Mouse (Mus musculus) liver, embryonic 16.5 days (tissue): ENCODE data around the gene Sapcd1. TPM values are rescaled to one million over a fixed set of nuclear protein-coding genes. Genes with fewer than 3 reads are reported as not detected.

Source experiments
- ATAC-seq: fragments of 200-750 bp; cut with Nextera tagmentation; 2 replicates; pipeline ENCODE4 v1.8.0; 2017; ENCODE audit warnings: low read depth, mild to moderate bottlenecking, moderate number of reproducible peaks, moderate library complexity
- H3K27ac ChIP-seq: fragments of 300-500 bp; sonication (generic); 2 replicates; pipeline ENCODE4 v1.5.1; 2014; ENCODE audit warnings: mild to moderate bottlenecking, low read length
- H3K27me3 ChIP-seq: fragments of 300-500 bp; sonication (generic); 2 replicates; pipeline ENCODE4 v1.6.1; 2014; ENCODE audit warnings: low read depth, low read length, mixed read lengths; ENCODE audit not compliant: control insufficient read depth, insufficient read depth
- H3K36me3 ChIP-seq: fragments of 300-500 bp; sonication (generic); 2 replicates; pipeline ENCODE4 v1.6.1; 2014; ENCODE audit warnings: mild to moderate bottlenecking; ENCODE audit not compliant: control insufficient read depth, insufficient read depth
- H3K4me1 ChIP-seq: fragments of 300-500 bp; sonication (generic); 2 replicates; pipeline ENCODE4 v1.6.1; 2014; ENCODE audit warnings: low read depth, low read length, mixed read lengths; ENCODE audit not compliant: control insufficient read depth
- H3K4me2 ChIP-seq: fragments of 300-500 bp; sonication (generic); 2 replicates; pipeline ENCODE4 v1.6.1; 2014; ENCODE audit warnings: low read depth, low read length, mixed read lengths
- H3K4me3 ChIP-seq: fragments of 300-500 bp; sonication (generic); 2 replicates; pipeline ENCODE4 v1.5.1; 2014; ENCODE audit warnings: low read depth, mild to moderate bottlenecking, low read length
- H3K9ac ChIP-seq: fragments of 300-500 bp; sonication (generic); 2 replicates; pipeline ENCODE4 v1.6.1; 2014; ENCODE audit warnings: low read depth, low read length
- H3K9me3 ChIP-seq: fragments of 300-500 bp; sonication (generic); replicated peaks from 2 replicates; pipeline ENCODE4 v1.6.1; 2016; ENCODE audit warnings: low read length; ENCODE audit not compliant: control insufficient read depth
- WGBS: fragments of 180-500 bp; shearing (Covaris S2); extraction: QIAGEN DNeasy Blood & Tissue Kit; methylation state at CpG from one replicate; pipeline ENCODE4 v1.1.7; 2014; ENCODE audit not compliant: insufficient replicate concordance; 5-methylcytosine and 5-hydroxymethylcytosine counted together
- polyA plus RNA-seq: library from polyadenylated mRNA; unstranded; fragments of >200 nt; fragmentation: Nextera tagmentation; extraction: Ambion mirVana; gene quantifications from 2 replicates; pipeline ENCODE4 v1.2.1, GENCODE M21; 2015

The Sapcd1 gene
- polyA plus RNA-seq, 1 experiment from 2014 or later: 2.6 TPM

- Histone ChIP-seq H3K27ac (no peak overlapping the region), H3K4me2 (no peak overlapping the region), H3K9ac (no peak overlapping the region), H3K9me3 (no peaks in the 10 kb centered on the region), H3K27me3 (no peaks in the 10 kb centered on the region), H3K4me1 (peaks cover 36% of the 10 kb centered on the region), H3K36me3 (no peaks in the 10 kb centered on the region), H3K4me3 (no peak overlapping the region)
- no peak for ATAC-seq
- 47% methylated on average over 13 of the region's 13 CpGs for WGBS
Measured at GRCm38 (mm10) chr17:35024261-35024660, 3.6 kb downstream of the Sapcd1 start.

DNA sequence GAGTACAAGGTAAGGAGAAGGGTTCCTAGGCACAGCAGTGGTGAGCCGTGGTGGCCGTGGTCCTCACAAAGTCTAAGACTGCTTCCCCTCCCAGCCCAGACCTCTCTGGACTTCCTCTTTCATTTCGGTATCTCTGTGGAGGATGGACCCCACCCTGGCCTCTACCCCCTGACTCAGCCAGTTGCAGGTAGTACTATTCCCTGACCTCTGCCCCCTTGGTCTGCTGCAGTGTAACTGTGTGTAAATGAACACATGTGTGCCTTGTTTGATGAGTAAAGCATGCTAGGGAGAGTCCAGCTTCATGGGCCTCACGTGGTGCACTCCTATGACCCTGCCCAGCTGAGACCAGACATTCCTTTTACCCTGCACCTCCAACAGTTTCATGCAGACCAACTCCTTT is 4.1 kb downstream of the Sapcd1 start:
- Histone ChIP-seq H3K27me3 (no peaks in the 10 kb centered on the region), H3K4me3 (no peak overlapping the region), H3K4me2 (no peak overlapping the region), H3K9ac (no peak overlapping the region), H3K4me1 (peaks cover 36% of the 10 kb centered on the region), H3K36me3 (no peaks in the 10 kb centered on the region), H3K9me3 (no peaks in the 10 kb centered on the region), H3K27ac (no peak overlapping the region)
- peak; percentile 38 for ATAC-seq
- 34% methylated on average over 4 of the region's 4 CpGs for WGBS

DNA sequence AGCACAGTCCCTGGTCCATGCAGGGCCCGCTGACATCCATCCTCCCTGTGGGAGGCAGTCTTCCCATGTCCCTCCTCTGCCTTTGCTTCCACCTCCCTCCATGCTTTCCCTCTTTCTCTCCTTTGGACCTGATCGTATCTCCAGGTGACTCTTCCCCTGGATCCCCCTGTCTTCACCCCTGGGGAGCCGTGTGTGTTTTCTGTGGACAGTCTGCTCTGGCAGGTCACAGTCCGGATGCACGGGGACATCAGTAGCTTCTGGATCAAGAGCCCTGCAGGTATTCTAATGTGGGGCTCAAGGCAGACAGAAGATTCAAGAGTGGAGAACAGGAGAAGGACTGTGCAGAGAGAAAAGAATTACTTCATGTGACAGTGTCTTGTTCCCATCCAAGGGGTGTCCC is 4.6 kb downstream of the Sapcd1 start:
- Histone ChIP-seq H3K4me2 (no peak overlapping the region), H3K9me3 (no peaks in the 10 kb centered on the region), H3K4me3 (no peak overlapping the region), H3K27me3 (no peaks in the 10 kb centered on the region), H3K4me1 (peaks cover 36% of the 10 kb centered on the region), H3K36me3 (no peaks in the 10 kb centered on the region), H3K9ac (no peak overlapping the region), H3K27ac (no peak overlapping the region)
- no peak for ATAC-seq
- WGBS: 83% methylated on average over 5 of the region's 5 CpGs

- Histone ChIP-seq H3K9me3 (no peaks in the 10 kb centered on the region), H3K4me1 (peaks cover 36% of the 10 kb centered on the region), H3K27me3 (no peaks in the 10 kb centered on the region), H3K36me3 (no peaks in the 10 kb centered on the region), H3K9ac (no peak overlapping the region), H3K4me2 (no peak overlapping the region), H3K27ac (no peak overlapping the region; the same call in 1 of the 2 replicates), H3K4me3 (no peak overlapping the region)
- WGBS: 78% methylated on average over 8 of the region's 8 CpGs
- no peak for ATAC-seq
Measured at GRCm38 (mm10) chr17:35022541-35023060, 5.2 kb downstream of the Sapcd1 start.

DNA sequence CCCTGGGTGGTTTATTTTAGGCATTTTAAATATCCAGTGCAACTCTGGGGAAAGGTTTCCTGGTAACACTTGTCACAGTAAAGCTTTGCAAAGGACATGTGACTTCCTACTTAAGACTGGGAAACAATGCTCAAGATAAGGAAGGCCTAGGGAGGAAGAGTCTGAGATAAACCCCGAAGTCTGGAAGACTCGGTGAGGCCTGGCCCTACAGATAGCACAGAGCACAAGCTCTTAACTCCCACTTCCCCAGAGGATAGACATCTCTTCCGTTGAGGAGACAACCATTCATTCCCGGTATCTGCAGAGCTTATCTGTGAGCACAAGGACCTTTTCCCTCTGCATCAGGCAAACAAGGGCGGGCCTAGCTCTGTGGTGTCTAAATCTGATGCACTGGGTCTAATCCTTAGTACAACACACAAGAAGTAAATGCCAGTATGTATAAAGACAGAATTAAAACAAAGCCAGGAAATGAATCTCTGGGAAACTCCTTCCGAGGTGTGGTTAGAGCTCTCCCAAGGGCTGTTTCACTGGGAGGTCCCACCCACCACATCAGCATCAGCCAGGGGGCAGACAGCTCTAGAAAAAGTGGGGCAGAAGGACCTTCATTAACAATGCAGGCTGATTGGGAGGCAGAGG is 5.9 kb downstream of the Sapcd1 start:
- no peaks in the 10 kb centered on the region for H3K9me3 ChIP-seq
- no peak overlapping the region for H3K4me3 ChIP-seq
- peak overlapping the region; percentile 39 for H3K27ac ChIP-seq
- no peaks in the 10 kb centered on the region for H3K36me3 ChIP-seq
- H3K27me3 ChIP-seq: no peaks in the 10 kb centered on the region
- H3K4me1 ChIP-seq: peaks cover 31% of the 10 kb centered on the region
- peak overlapping the region; percentile 38 for H3K4me2 ChIP-seq
- H3K9ac ChIP-seq: no peak overlapping the region
- WGBS: 6% methylated on average over 6 of the region's 6 CpGs
- ATAC-seq: peak; percentile 87

DNA sequence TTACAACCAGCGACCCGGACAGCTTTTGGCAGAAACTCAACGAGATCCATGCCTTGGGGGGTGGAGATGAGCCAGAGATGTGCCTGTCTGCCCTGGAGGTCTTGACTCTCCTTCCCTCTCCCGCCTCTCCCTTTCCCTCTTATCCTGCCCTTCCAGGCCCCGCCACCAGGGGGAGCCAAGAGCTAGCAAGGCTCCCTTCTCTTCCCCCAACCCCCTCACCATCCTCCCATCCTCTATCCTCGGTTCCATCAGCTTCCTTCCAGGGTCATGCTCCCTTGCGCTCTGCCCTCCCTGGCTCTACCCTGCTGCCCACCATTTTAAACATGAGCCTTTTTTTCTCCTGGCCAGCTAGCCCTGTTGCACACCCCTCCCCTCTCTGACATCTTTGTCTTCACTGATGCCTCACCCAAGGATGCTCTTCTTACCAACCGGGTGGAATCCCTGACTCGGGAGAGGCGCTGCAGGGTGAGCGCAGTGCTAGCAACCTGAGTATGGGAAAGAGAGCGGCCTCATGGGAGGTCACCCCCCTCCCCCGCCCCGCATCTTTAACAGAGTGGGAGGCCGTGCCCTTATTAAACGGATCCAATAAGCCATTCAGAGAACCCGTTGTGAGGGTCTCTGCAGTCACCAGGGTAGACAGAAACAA is 6.5 kb downstream of the Sapcd1 start:
- Histone ChIP-seq H3K4me2 (peak overlapping the region; percentile 38), H3K9me3 (no peaks in the 10 kb centered on the region), H3K4me3 (no peak overlapping the region), H3K27me3 (no peaks in the 10 kb centered on the region), H3K9ac (no peak overlapping the region), H3K4me1 (peaks cover 34% of the 10 kb centered on the region), H3K36me3 (peaks cover 1% of the 10 kb centered on the region; the same call in 1 of the 2 replicates), H3K27ac (peak overlapping the region; percentile 39)
- peak; percentile 20; the same call in 1 of the 2 replicates for ATAC-seq
- 11% methylated on average over 17 of the region's 17 CpGs for WGBS

DNA sequence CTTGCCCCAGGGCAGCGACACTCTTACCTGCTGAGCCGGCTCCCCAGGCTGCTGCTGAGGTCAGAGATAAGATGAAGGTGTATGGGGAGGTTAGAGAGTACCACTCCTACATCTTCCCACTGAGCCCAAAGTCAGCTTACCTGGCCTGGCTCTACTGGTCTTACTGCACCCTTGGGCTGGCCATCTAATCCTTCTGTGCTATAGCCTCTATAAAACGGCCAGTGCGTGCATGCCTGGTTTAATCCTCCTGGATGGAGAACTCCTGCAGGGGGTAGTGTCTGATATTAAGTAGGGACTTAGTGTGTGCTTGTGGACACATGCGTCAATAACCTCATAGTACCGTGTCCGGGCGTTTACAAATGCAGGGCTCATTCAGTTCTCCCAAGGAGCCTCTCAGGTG is 7.3 kb downstream of the Sapcd1 start:
- Histone ChIP-seq H3K4me3 (no peak overlapping the region), H3K4me2 (no peak overlapping the region), H3K4me1 (peaks cover 36% of the 10 kb centered on the region)

DNA sequence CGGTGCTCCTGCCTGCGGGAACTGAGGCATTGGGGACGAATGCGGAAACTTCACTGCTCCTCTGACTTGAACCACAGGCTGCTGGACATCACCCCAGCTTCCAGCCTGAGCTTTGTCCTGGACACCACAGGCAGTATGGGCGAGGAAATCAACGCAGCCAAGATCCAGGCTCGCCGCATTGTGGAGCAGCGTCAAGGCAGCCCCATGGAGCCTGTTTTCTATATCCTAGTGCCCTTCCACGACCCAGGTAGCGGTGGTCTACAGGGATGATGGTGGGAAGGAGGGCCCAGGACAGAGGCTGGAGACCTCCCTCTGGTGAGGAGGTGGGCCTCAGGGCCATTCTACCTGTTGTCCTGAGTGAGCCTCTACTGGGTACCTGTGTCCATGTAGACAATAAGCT is 7.9 kb downstream of the Sapcd1 start:
- Histone ChIP-seq H3K36me3 (peaks cover 13% of the 10 kb centered on the region), H3K4me2 (no peak overlapping the region), H3K9me3 (no peaks in the 10 kb centered on the region), H3K9ac (no peak overlapping the region), H3K27ac (no peak overlapping the region), H3K4me1 (peaks cover 36% of the 10 kb centered on the region), H3K27me3 (no peaks in the 10 kb centered on the region), H3K4me3 (no peak overlapping the region)
- 85% methylated on average over 11 of the region's 11 CpGs for WGBS
- no peak for ATAC-seq

More for the DNA sequence above, 7.3 kb downstream of the Sapcd1 start:
- H3K9me3 ChIP-seq: no peaks in the 10 kb centered on the region
- H3K9ac ChIP-seq: no peak overlapping the region
- no peak for ATAC-seq
- peaks cover 8% of the 10 kb centered on the region for H3K36me3 ChIP-seq
- H3K27ac ChIP-seq: no peak overlapping the region
- WGBS: 80% methylated on average over 8 of the region's 8 CpGs
- H3K27me3 ChIP-seq: no peaks in the 10 kb centered on the region

- peaks cover 25% of the 10 kb centered on the region for H3K4me1 ChIP-seq
- no peak for ATAC-seq
- WGBS: 56% methylated on average over 3 of the region's 3 CpGs
- no peak overlapping the region for H3K9ac ChIP-seq
- H3K36me3 ChIP-seq: peaks cover 31% of the 10 kb centered on the region
- H3K4me3 ChIP-seq: no peak overlapping the region
- no peak overlapping the region for H3K27ac ChIP-seq
- H3K9me3 ChIP-seq: no peaks in the 10 kb centered on the region
- no peak overlapping the region for H3K4me2 ChIP-seq
- H3K27me3 ChIP-seq: no peaks in the 10 kb centered on the region
Measured at GRCm38 (mm10) chr17:35018171-35018570, 9.6 kb downstream of the Sapcd1 start.
